Mouse (Mus musculus) E14TG2a.4 (cell line): ENCODE data around the gene Mboat2.

Experiments used
- CTCF ChIP-seq: conservative IDR thresholded peaks from 2 replicates; pipeline ENCODE4 v1.5.1; 2014; ENCODE audit warnings: low read length
- NANOG ChIP-seq: IDR thresholded peaks from 2 replicates; pipeline ENCODE4 v1.6.1; 2014; ENCODE audit warnings: borderline replicate concordance, low read length, mixed read lengths
- POU5F1 ChIP-seq: IDR thresholded peaks from 2 replicates; pipeline ENCODE4 v1.6.1; 2014; ENCODE audit warnings: low read length, borderline replicate concordance

GRCm38 (mm10) chr12:24886800-24887199, 56.1 kb downstream of the Mboat2 start:
- TF ChIP-seq CTCF = no peak
- no peak for TF ChIP-seq POU5F1
- no peak for TF ChIP-seq NANOG
